Mouse (Mus musculus): Measurements from ENCODE around the gene Galm.
"Not testable (repeated sequence)": the region's sequence is repeated elsewhere in the genome, so short reads cannot be mapped to it uniquely, and the experiment has no call there.

The Galm gene

GRCm38 (mm10) chr17:80166346-80166745 lies 39.1 kb downstream of the Galm start:
- DNase-seq (ENCODE audit: low spot score), result peak; percentile 39

- no peak for DNase-seq (ENCODE audit: low spot score)
Observed at GRCm38 (mm10) chr17:80167436-80167835, 40.2 kb downstream of the Galm start.

GRCm38 (mm10) chr17:80167851-80168251 lies 40.6 kb downstream of the Galm start:
- no peak for DNase-seq (ENCODE audit: low spot score)

- DNase-seq (ENCODE audit: low spot score), result no peak
Observed at GRCm38 (mm10) chr17:80168425-80169182, 41.3 kb downstream of the Galm start.

- no peak for DNase-seq (ENCODE audit: low spot score)
Observed at GRCm38 (mm10) chr17:80169792-80170191, 42.5 kb downstream of the Galm start.

GRCm38 (mm10) chr17:80170951-80171350 lies 43.7 kb downstream of the Galm start:
- DNase-seq (ENCODE audit: low spot score), result no peak

- no peak for DNase-seq (ENCODE audit: low spot score)
Observed at GRCm38 (mm10) chr17:80171948-80172347, 44.7 kb downstream of the Galm start.

GRCm38 (mm10) chr17:80172761-80173160 lies 45.5 kb downstream of the Galm start:
- DNase-seq (ENCODE audit: low spot score), result no peak

- no peak for DNase-seq (ENCODE audit: low spot score)
Observed at GRCm38 (mm10) chr17:80173708-80174107, 46.4 kb downstream of the Galm start.

GRCm38 (mm10) chr17:80174146-80174545 lies 46.9 kb downstream of the Galm start:
- DNase-seq (ENCODE audit: low spot score), result no peak

- DNase-seq (ENCODE audit: low spot score), result no peak
Observed at GRCm38 (mm10) chr17:80174699-80175385, 47.6 kb downstream of the Galm start.

- no peak for DNase-seq (ENCODE audit: low spot score)
Observed at GRCm38 (mm10) chr17:80175386-80175739, 48.1 kb downstream of the Galm start.

GRCm38 (mm10) chr17:80175966-80176365 lies 48.7 kb downstream of the Galm start:
- no peak for DNase-seq (ENCODE audit: low spot score)

GRCm38 (mm10) chr17:80178846-80179245 lies 51.6 kb downstream of the Galm start:
- not testable (repeated sequence) for DNase-seq (ENCODE audit: low spot score)

- peak; percentile 49 for DNase-seq (ENCODE audit: low spot score)
Observed at GRCm38 (mm10) chr17:80179959-80180358, 52.7 kb downstream of the Galm start.

GRCm38 (mm10) chr17:80180468-80180867 lies 53.2 kb downstream of the Galm start:
- DNase-seq (ENCODE audit: low spot score), result no peak

GRCm38 (mm10) chr17:80183615-80184014 lies 56.3 kb downstream of the Galm start:
- DNase-seq (ENCODE audit: low spot score), result no peak

GRCm38 (mm10) chr17:80193075-80193474 lies 65.8 kb downstream of the Galm start:
- peak; percentile 49 for DNase-seq (ENCODE audit: low spot score)

GRCm38 (mm10) chr17:80199160-80199778 lies 72.0 kb downstream of the Galm start:
- no peak for DNase-seq (ENCODE audit: low spot score)

GRCm38 (mm10) chr17:80205657-80206056 lies 78.4 kb downstream of the Galm start:
- DNase-seq (ENCODE audit: low spot score), result no peak

GRCm38 (mm10) chr17:80206301-80206670 lies 79.0 kb downstream of the Galm start:
- DNase-seq (ENCODE audit: low spot score), result no peak

GRCm38 (mm10) chr17:80206671-80207581 lies 79.7 kb downstream of the Galm start, which contains the start of the genes Srsf7 and Ttc39d:
TSS of gene Srsf7 (minus strand) at chr17:80207307.
TSS of gene Ttc39d (plus strand) at chr17:80207460.
- DNase-seq (ENCODE audit: low spot score), result peak; percentile 93

Measured in layer of hippocampus, adult 9-10 months (tissue).